In the genomic region with DNA sequence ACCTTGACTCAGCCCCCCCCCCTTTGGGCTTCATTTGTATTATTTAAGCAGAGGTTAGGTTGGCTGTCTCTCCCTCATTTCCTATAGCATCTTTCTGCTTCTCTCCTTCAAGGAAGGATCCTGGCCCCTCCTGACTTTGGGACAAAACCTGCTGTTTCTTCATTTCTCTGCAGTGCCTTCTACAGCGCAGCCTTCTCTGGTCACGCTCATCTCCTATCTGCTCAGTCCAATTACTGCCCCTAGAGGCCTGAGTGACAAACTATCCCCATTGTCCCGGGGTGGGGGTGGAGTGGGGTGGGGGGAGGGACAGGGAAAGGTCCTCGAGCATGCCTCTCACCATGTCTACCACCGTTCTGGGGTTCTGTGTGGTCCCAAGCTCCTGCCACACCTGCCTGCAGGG, we compare ENCODE assay signal across 23 mouse cellular contexts. TPM values are rescaled to one million over a fixed set of nuclear protein-coding genes. Genes with fewer than 3 reads are reported as not detected.
DNase-seq lines count a peak whose midpoint lies in the region; ATAC-seq and TF ChIP-seq lines count a peak whose summit lies in the region.
"Had no signal": no experiment of that assay in that cellular context is flagged by ENCODE, and none has a peak within 500 bp of the region (broad histone marks: within the 10 kb centered on the region; RNA-seq: fewer than 3 reads in every experiment).

No protein-coding gene starts in this region.

- no peaks in the 10 kb centered on the region for H3K36me3 ChIP-seq in heart, embryonic 16.5 days (ENCODE audit: control insufficient read depth, insufficient read depth)
- no peaks in the 10 kb centered on the region for H3K36me3 ChIP-seq in lung, postnatal 0 days (ENCODE audit: insufficient read depth, low read length)
- H3K36me3 ChIP-seq in stomach, postnatal 0 days (ENCODE audit: control insufficient read depth, insufficient read depth, low read length): no peaks in the 10 kb centered on the region
- no peaks in the 10 kb centered on the region for H3K36me3 ChIP-seq in kidney, embryonic 14.5 days (ENCODE audit: control insufficient read depth, insufficient read depth, low read length)
- H3K36me3 ChIP-seq: embryonic facial prominence, embryonic 12.5 days; forebrain, embryonic 15.5 days had no signal

- no peaks in the 10 kb centered on the region for H3K27me3 ChIP-seq in heart, embryonic 16.5 days (ENCODE audit: control insufficient read depth, insufficient read depth, low read length)
- no peaks in the 10 kb centered on the region for H3K27me3 ChIP-seq in lung, postnatal 0 days (replicated peaks; ENCODE audit: insufficient read depth, low read length)
- H3K27me3 ChIP-seq in stomach, postnatal 0 days (ENCODE audit: control insufficient read depth, insufficient read depth, low read length): no peaks in the 10 kb centered on the region
- no peaks in the 10 kb centered on the region for H3K27me3 ChIP-seq in kidney, embryonic 14.5 days (ENCODE audit: control insufficient read depth, insufficient read depth, low read length)
- H3K27me3 ChIP-seq: embryonic facial prominence, embryonic 12.5 days; forebrain, embryonic 15.5 days; megakaryocyte, embryonic 14.5 days had no signal

- intact Hi-C loops in gastrocnemius, adult 2 months (cut with DNase I): no loop called here

- TF ChIP-seq CTCF in gastrocnemius, adult 2 months (IDR thresholded peaks at IDR 0.05): no peak
- TF ChIP-seq CTCF in lung, postnatal 0 days (IDR thresholded peaks at IDR 0.05): peak; percentile 23
- 0 out of 2 replicates have a peak, but pooled peaks have one; percentile 6 for TF ChIP-seq CTCF in stomach, postnatal 0 days (IDR thresholded peaks at IDR 0.05; ENCODE audit: low read depth)

- TF ChIP-seq EP300 in lung, postnatal 0 days (IDR thresholded peaks at IDR 0.05): no peak
- TF ChIP-seq EP300 in stomach, postnatal 0 days (optimal IDR thresholded peaks at IDR 0.05): no peak

- no peak overlapping the region for H3K4me3 ChIP-seq in gastrocnemius, adult 2 months
- no peak overlapping the region for H3K4me3 ChIP-seq in heart, embryonic 16.5 days (ENCODE audit: low read length)
- H3K4me3 ChIP-seq in lung, postnatal 0 days (ENCODE audit: low read depth, low read length): no peak overlapping the region
- H3K4me3 ChIP-seq in stomach, postnatal 0 days (ENCODE audit: low read depth, low read length): no peak overlapping the region
- H3K4me3 ChIP-seq in kidney, embryonic 14.5 days (ENCODE audit: low read length): no peak overlapping the region
- H3K4me3 ChIP-seq: embryonic facial prominence, embryonic 12.5 days; erythroblast, embryonic 14.5 days; forebrain, embryonic 15.5 days; left cerebral cortex, adult 2 months; megakaryocyte, embryonic 14.5 days had no signal

- DNase-seq in gastrocnemius, adult 2 months: no peak
- no peak for DNase-seq in gastrocnemius, adult 18-20 months (ENCODE audit: low spot score)
- no peak for DNase-seq in heart, adult 18-20 months
- DNase-seq in lung, postnatal 0 days (ENCODE audit: low spot score): no peak
- DNase-seq in lung, postnatal 4 days: no peak
- DNase-seq in stomach, postnatal 0 days (ENCODE audit: low spot score): no peak
- DNase-seq: adrenal gland, adult 8-10 months; cerebellum, adult 9-11 months; gastrocnemius, postnatal 36 days; heart, postnatal 4 days; kidney, adult 2 months; kidney, postnatal 25 days; lung, postnatal 14 days; right cerebral cortex, postnatal 14 days; spleen, adult 18-20 months; thymus, adult 2 months had no signal

- WGBS in heart, embryonic 16.5 days: 53% methylated on average over 5 of the region's 5 CpGs
- 68% methylated on average over 4 of the region's 5 CpGs for WGBS in lung, postnatal 0 days
- WGBS in stomach, postnatal 0 days: 54% methylated on average over 5 of the region's 5 CpGs
- 60% methylated on average over 5 of the region's 5 CpGs for WGBS in kidney, embryonic 14.5 days

- H3K4me1 ChIP-seq in heart, embryonic 16.5 days (ENCODE audit: control insufficient read depth, insufficient read depth, low read length): peaks cover 63% of the 10 kb centered on the region
- peaks cover 5% of the 10 kb centered on the region; the same call in 1 of the 2 replicates for H3K4me1 ChIP-seq in lung, postnatal 0 days (ENCODE audit: insufficient read depth, low read depth, low read length)
- H3K4me1 ChIP-seq in stomach, postnatal 0 days (replicated peaks; ENCODE audit: control insufficient read depth, insufficient read depth): peaks cover 14% of the 10 kb centered on the region; the same call in 1 of the 2 replicates
- H3K4me1 ChIP-seq in kidney, embryonic 14.5 days (ENCODE audit: control insufficient read depth, insufficient read depth, low read length): peaks cover 25% of the 10 kb centered on the region

- no peaks in the 10 kb centered on the region for H3K9me3 ChIP-seq in heart, embryonic 16.5 days (replicated peaks; ENCODE audit: control insufficient read depth, low read length)
- no peaks in the 10 kb centered on the region for H3K9me3 ChIP-seq in lung, postnatal 0 days (ENCODE audit: low read length)
- H3K9me3 ChIP-seq in stomach, postnatal 0 days (ENCODE audit: control insufficient read depth, low read length): no peaks in the 10 kb centered on the region
- no peaks in the 10 kb centered on the region for H3K9me3 ChIP-seq in kidney, embryonic 14.5 days (ENCODE audit: control insufficient read depth, low read length)
- H3K9me3 ChIP-seq: embryonic facial prominence, embryonic 12.5 days; forebrain, embryonic 15.5 days; megakaryocyte, embryonic 14.5 days had no signal

- H3K9ac ChIP-seq in heart, embryonic 16.5 days (ENCODE audit: low read length): peak overlapping the region; percentile 38
- no peak overlapping the region for H3K9ac ChIP-seq in lung, postnatal 0 days (replicated peaks; ENCODE audit: low read depth)
- H3K9ac ChIP-seq in stomach, postnatal 0 days (ENCODE audit: low read length): no peak overlapping the region
- no peak overlapping the region for H3K9ac ChIP-seq in kidney, embryonic 14.5 days (ENCODE audit: low read depth, low read length)
- H3K9ac ChIP-seq: embryonic facial prominence, embryonic 12.5 days; forebrain, embryonic 15.5 days had no signal

- peak overlapping the region; percentile 79 for H3K27ac ChIP-seq in gastrocnemius, adult 2 months
- H3K27ac ChIP-seq in heart, embryonic 16.5 days (ENCODE audit: low read length): no peak overlapping the region; the same call in 1 of the 2 replicates
- no peak overlapping the region for H3K27ac ChIP-seq in lung, postnatal 0 days (ENCODE audit: low read length)
- H3K27ac ChIP-seq in stomach, postnatal 0 days (replicated peaks): no peak overlapping the region
- H3K27ac ChIP-seq in kidney, embryonic 14.5 days (ENCODE audit: low read depth, low read length): no peak overlapping the region
- H3K27ac ChIP-seq: embryonic facial prominence, embryonic 12.5 days; forebrain, embryonic 15.5 days; left cerebral cortex, adult 2 months had no signal

- ATAC-seq in heart, embryonic 16.5 days (replicated peaks; ENCODE audit: extremely low read depth, insufficient read depth, low FRiP score): no peak
- no peak for ATAC-seq in lung, postnatal 0 days
- no peak for ATAC-seq in stomach, postnatal 0 days (ENCODE audit: low FRiP score, low TSS enrichment)
- ATAC-seq in kidney, embryonic 14.5 days (ENCODE audit: low FRiP score, low TSS enrichment): no peak
- ATAC-seq: forebrain, embryonic 15.5 days had no signal

- no peak overlapping the region for H3K4me2 ChIP-seq in heart, embryonic 16.5 days (ENCODE audit: low read depth, low read length)
- H3K4me2 ChIP-seq in lung, postnatal 0 days (replicated peaks; ENCODE audit: low read depth, low read length): no peak overlapping the region
- no peak overlapping the region for H3K4me2 ChIP-seq in stomach, postnatal 0 days (replicated peaks; ENCODE audit: low read depth)
- no peak overlapping the region for H3K4me2 ChIP-seq in kidney, embryonic 14.5 days (replicated peaks; ENCODE audit: low read depth, low read length)
- H3K4me2 ChIP-seq: embryonic facial prominence, embryonic 12.5 days; forebrain, embryonic 15.5 days had no signal

RNA-seq across cellular contexts. Expression of a gene that starts 27.8 kb away (rescaled TPM):
- 10 to 100 TPM in 1 of 2 experiments, 1 to 10 TPM in 1; 8.1 to 11.7 TPM for total RNA-seq in gastrocnemius, adult 2 months (2021)
- total RNA-seq in gastrocnemius, adult 18-20 months (2021): 10 to 100 TPM; 10.0 to 11.4 TPM
- 7.2 and 8.1 TPM in 2 replicates for polyA plus RNA-seq in heart, embryonic 16.5 days (2015; fragmentation: Nextera tagmentation; extraction: Ambion mirVana)
- total RNA-seq in heart, adult 18-20 months (2021): 10 to 100 TPM; 17.6 to 19.6 TPM
- polyA plus RNA-seq in lung, postnatal 0 days (2015; fragmentation: Nextera tagmentation; extraction: Ambion mirVana): 5.4 and 6.0 TPM in 2 replicates
- 6.0 and 7.1 TPM in 2 replicates for polyA plus RNA-seq in stomach, postnatal 0 days (2015; fragmentation: Nextera tagmentation; extraction: Ambion mirVana)
- polyA plus RNA-seq in kidney, embryonic 14.5 days (2014; fragmentation: Nextera tagmentation; extraction: Ambion mirVana): 5.6 and 7.6 TPM in 2 replicates

RNA-seq across cellular contexts. Expression of a gene that starts 44.0 kb away (rescaled TPM):
- total RNA-seq in gastrocnemius, adult 2 months (2021): 10 to 100 TPM; 86.7 to 93.4 TPM
- 100 to 1,000 TPM in 1 of 2 experiments, 10 to 100 TPM in 1; 99.6 to 102 TPM for total RNA-seq in gastrocnemius, adult 18-20 months (2021)
- 13.5 and 13.7 TPM in 2 replicates for polyA plus RNA-seq in heart, embryonic 16.5 days (2015; fragmentation: Nextera tagmentation; extraction: Ambion mirVana)
- 10 to 100 TPM; 71.9 to 73.6 TPM for total RNA-seq in heart, adult 18-20 months (2021)
- 9.2 and 9.9 TPM in 2 replicates for polyA plus RNA-seq in lung, postnatal 0 days (2015; fragmentation: Nextera tagmentation; extraction: Ambion mirVana)
- 6.2 and 7.7 TPM in 2 replicates for polyA plus RNA-seq in stomach, postnatal 0 days (2015; fragmentation: Nextera tagmentation; extraction: Ambion mirVana)
- 10.0 and 16.0 TPM in 2 replicates for polyA plus RNA-seq in kidney, embryonic 14.5 days (2014; fragmentation: Nextera tagmentation; extraction: Ambion mirVana)
